Mouse (Mus musculus): Measurements from ENCODE around the gene Susd1. TPM values are rescaled to one million over a fixed set of nuclear protein-coding genes. Genes with fewer than 3 reads are reported as not detected.
A peak's percentile ranks its signal among the peaks of the same experiment; 100 is the strongest.

Gene Susd1
- total and polyA plus RNA-seq, 3 experiments, result 49.0 to 180 (median 67.6) TPM

DNA sequence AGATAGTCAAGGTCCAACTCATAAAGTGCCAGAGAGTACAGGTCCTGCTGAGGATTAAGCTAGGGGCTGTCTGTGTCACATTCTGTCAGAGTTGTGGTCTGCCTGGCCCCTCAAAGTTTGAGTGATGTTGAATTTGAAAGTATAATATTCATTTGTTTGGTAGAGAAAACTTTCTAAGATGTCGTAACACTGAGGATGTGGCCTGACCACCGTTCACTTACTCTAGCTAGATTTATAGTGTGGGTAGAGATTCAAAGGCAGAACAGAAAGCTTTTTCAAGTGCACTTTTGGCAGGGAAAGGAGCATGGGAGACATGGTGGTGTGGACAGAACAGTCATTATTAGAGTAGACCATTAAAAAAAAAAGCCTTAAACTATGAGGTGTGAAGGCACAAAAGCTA, 42.9 kb downstream of the Susd1 start:
- no peak for DNase-seq (ENCODE audit: low read depth, low spot score)
- peaks cover 7 to 28% of the 10 kb centered on the region in 2 experiments for H3K36me3 ChIP-seq (ENCODE audit: control insufficient read depth in 1 of 2, insufficient read depth in 2 of 2, low read length in 2 of 2)
- no peaks in the 10 kb centered on the region for H3K27me3 ChIP-seq (ENCODE audit: control insufficient read depth in 1 of 2, insufficient read depth in 2 of 2, low read length in 2 of 2)
- no peaks in the 10 kb centered on the region for H3K4me1 ChIP-seq (ENCODE audit: control insufficient read depth in 1 of 2, insufficient read depth in 2 of 2, low read length in 2 of 2)
- H3K9me3 ChIP-seq (replicated peaks; ENCODE audit: insufficient read depth, low read length), result no peaks in the 10 kb centered on the region
- no peaks in the 10 kb centered on the region for H3K79me2 ChIP-seq (ENCODE audit: control insufficient read depth, insufficient read depth, low read length, poor library complexity)
- no peak overlapping the region for H3K27ac ChIP-seq (ENCODE audit: control insufficient read depth, low read depth, low read length)
- no peak overlapping the region for H3K9ac ChIP-seq (ENCODE audit: control insufficient read depth, low read depth, low read length, poor library complexity, severe bottlenecking)
- no peak for TF ChIP-seq POLR2AphosphoS5 (IDR thresholded peaks at IDR 0.05; ENCODE audit: borderline replicate concordance, low read depth, low read length)
- no peak for TF ChIP-seq USF2 (IDR thresholded peaks at IDR 0.05; ENCODE audit: borderline replicate concordance in 1 of 2, insufficient read depth in 1 of 2, low read depth in 1 of 2, low read length in 2 of 2)
- TF ChIP-seq TBP (IDR thresholded peaks at IDR 0.05; ENCODE audit: low read depth, low read length), result no peak
- TF ChIP-seq MYC (IDR thresholded peaks at IDR 0.05; ENCODE audit: low read depth, low read length), result no peak
- no peak for TF ChIP-seq JUND (IDR thresholded peaks at IDR 0.05; ENCODE audit: low read depth, low read length)
- no peak for TF ChIP-seq BHLHE40 (IDR thresholded peaks at IDR 0.05; ENCODE audit: borderline replicate concordance, low read depth, low read length)
- no peak for TF ChIP-seq KAT2A (conservative IDR thresholded peaks at IDR 0.05; ENCODE audit: low read depth, low read length)
- no peak for TF ChIP-seq SMC3 (IDR thresholded peaks at IDR 0.05; ENCODE audit: low read depth, low read length)
- TF ChIP-seq ZMIZ1 (IDR thresholded peaks at IDR 0.05; ENCODE audit: low read depth, low read length), result no peak
- no peak for TF ChIP-seq USF1 (IDR thresholded peaks at IDR 0.05; ENCODE audit: low read depth, low read length)
- TF ChIP-seq EP300 (IDR thresholded peaks at IDR 0.05; ENCODE audit: low read depth in 1 of 2, low read length in 2 of 2), result no peak
- TF ChIP-seq POLR2A (IDR thresholded peaks at IDR 0.05; ENCODE audit: control insufficient read depth in 1 of 2, insufficient read depth in 1 of 2, low read depth in 1 of 2, low read length in 2 of 2, poor library complexity in 1 of 2), result no peak
- H3K4me3 ChIP-seq (ENCODE audit: control insufficient read depth in 1 of 2, insufficient read depth in 1 of 2, low read depth in 2 of 2, low read length in 2 of 2), result no peak overlapping the region

DNA sequence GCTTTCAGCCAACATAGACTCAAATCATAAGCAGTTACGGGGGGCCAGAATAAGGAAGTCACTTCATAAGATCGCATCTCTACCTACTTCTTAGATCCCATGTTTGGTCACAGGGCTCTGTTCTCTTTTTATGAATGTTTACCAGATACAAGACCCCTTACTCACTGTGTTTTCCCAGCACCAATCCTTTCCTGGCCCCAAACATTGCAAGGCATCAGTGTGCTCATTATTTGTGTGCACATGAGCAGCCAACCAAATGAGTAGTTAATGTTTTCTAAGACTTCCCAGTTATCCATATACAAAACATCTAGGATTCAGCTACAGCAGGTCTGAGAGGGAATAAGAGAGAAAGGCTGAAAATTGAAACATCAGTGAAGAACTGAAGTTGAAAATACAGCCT, 44.3 kb downstream of the Susd1 start:
- H3K79me2 ChIP-seq (ENCODE audit: control insufficient read depth, insufficient read depth, low read length, poor library complexity), result no peaks in the 10 kb centered on the region
- H3K9ac ChIP-seq (ENCODE audit: control insufficient read depth, low read depth, low read length, poor library complexity, severe bottlenecking), result no peak overlapping the region
- peaks cover 0 to 6% of the 10 kb centered on the region in 2 experiments; a peak in 3 of 4 replicates for H3K4me1 ChIP-seq (ENCODE audit: control insufficient read depth in 1 of 2, insufficient read depth in 2 of 2, low read length in 2 of 2)
- H3K9me3 ChIP-seq (replicated peaks; ENCODE audit: insufficient read depth, low read length), result no peaks in the 10 kb centered on the region
- DNase-seq (ENCODE audit: low read depth, low spot score), result peak; percentile 15
- H3K4me3 ChIP-seq (ENCODE audit: control insufficient read depth in 1 of 2, insufficient read depth in 1 of 2, low read depth in 2 of 2, low read length in 2 of 2), result no peak overlapping the region
- H3K27me3 ChIP-seq (ENCODE audit: control insufficient read depth in 1 of 2, insufficient read depth in 2 of 2, low read length in 2 of 2), result no peaks in the 10 kb centered on the region
- TF ChIP-seq CHD1 (IDR thresholded peaks at IDR 0.05; ENCODE audit: low read depth, low read length), result no peak
- H3K36me3 ChIP-seq (ENCODE audit: control insufficient read depth in 1 of 2, insufficient read depth in 2 of 2, low read length in 2 of 2), result peaks cover 12 to 21% of the 10 kb centered on the region in 2 experiments
- no peak overlapping the region for H3K27ac ChIP-seq (ENCODE audit: control insufficient read depth, low read depth, low read length)

DNA sequence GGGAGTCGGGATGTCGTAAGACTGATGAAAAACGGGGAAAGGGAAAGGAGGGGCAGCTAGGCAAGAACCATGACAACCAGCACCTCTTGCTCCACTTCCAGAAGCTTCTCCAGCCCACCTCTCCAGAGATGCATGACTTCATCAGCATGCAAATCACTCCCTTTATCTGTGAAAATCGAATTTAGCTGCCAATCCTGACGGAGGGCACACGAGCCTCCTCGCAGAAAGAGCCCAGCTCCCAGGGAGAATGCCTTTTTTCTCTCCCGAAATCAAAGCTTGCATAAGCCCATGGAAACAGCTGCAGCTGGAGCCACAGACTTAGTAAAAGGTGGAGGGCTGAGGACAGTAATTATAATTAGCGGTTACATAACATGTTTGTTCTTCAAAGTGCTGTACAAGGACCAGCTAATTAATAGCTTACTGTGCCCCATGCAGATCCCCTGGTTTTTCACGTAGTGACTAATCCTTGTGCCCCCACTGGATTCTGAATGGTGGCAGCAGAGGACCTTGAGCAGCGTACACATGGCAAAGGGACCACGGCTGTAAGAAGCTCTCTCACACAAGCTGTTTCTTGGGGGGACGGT, 49.9 kb downstream of the Susd1 start:
- Histone ChIP-seq H3K27me3 (ENCODE audit: control insufficient read depth in 1 of 2, insufficient read depth in 2 of 2, low read length in 2 of 2) (no peaks in the 10 kb centered on the region), H3K4me3 (ENCODE audit: control insufficient read depth in 1 of 2, insufficient read depth in 1 of 2, low read depth in 2 of 2, low read length in 2 of 2) (no peak overlapping the region), H3K4me1 (ENCODE audit: control insufficient read depth in 1 of 2, insufficient read depth in 2 of 2, low read length in 2 of 2) (peaks cover 13 to 19% of the 10 kb centered on the region in 2 experiments), H3K79me2 (ENCODE audit: control insufficient read depth, insufficient read depth, low read length, poor library complexity) (no peaks in the 10 kb centered on the region), H3K27ac (ENCODE audit: control insufficient read depth, low read depth, low read length) (no peak overlapping the region), H3K36me3 (ENCODE audit: control insufficient read depth in 1 of 2, insufficient read depth in 2 of 2, low read length in 2 of 2) (peaks cover 12 to 24% of the 10 kb centered on the region in 2 experiments), H3K9me3 (replicated peaks; ENCODE audit: insufficient read depth, low read length) (no peaks in the 10 kb centered on the region), H3K9ac (ENCODE audit: control insufficient read depth, low read depth, low read length, poor library complexity, severe bottlenecking) (no peak overlapping the region)
- DNase-seq (ENCODE audit: low read depth, low spot score), result no peak
- TF ChIP-seq GATA1 (IDR thresholded peaks at IDR 0.05; ENCODE audit: low read depth, low read length) (no peak), USF1 (IDR thresholded peaks at IDR 0.05; ENCODE audit: low read depth, low read length) (no peak), EP300 (IDR thresholded peaks at IDR 0.05; ENCODE audit: low read depth in 1 of 2, low read length in 2 of 2) (no peak), TAL1 (IDR thresholded peaks at IDR 0.05; ENCODE audit: low read length) (no peak), USF2 (IDR thresholded peaks at IDR 0.05; ENCODE audit: borderline replicate concordance in 1 of 2, insufficient read depth in 1 of 2, low read depth in 1 of 2, low read length in 2 of 2) (no peak), SMC3 (IDR thresholded peaks at IDR 0.05; ENCODE audit: low read depth, low read length) (no peak), RAD21 (IDR thresholded peaks at IDR 0.05; ENCODE audit: low read depth, low read length) (no peak)

All from MEL (cell line).